Mouse (Mus musculus) liver, postnatal 0 days (tissue): ENCODE measurements around the gene Elmo1. TPM values are rescaled to one million over a fixed set of nuclear protein-coding genes. Genes with fewer than 3 reads are reported as not detected.

Experiments
- ATAC-seq: fragments of 200-750 bp; cut with Nextera tagmentation; 2 replicates; pipeline ENCODE4 v1.8.0; 2017; ENCODE audit warnings: mild to moderate bottlenecking, moderate library complexity
- DNase-seq: peaks from one replicate; pipeline ENCODE4 v3.0.0-alpha.2; 2016
- H3K27ac ChIP-seq: fragments of 300-500 bp; sonication (generic); 2 replicates; pipeline ENCODE4 v1.5.1; 2014; ENCODE audit warnings: antibody characterized with exemption, moderate library complexity, mild to moderate bottlenecking, low read depth
- H3K27me3 ChIP-seq: fragments of 300-500 bp; sonication (generic); 2 replicates; pipeline ENCODE4 v1.6.1; 2014; ENCODE audit warnings: low read length, control low read depth, mixed read lengths; ENCODE audit not compliant: insufficient read depth
- H3K36me3 ChIP-seq: fragments of 300-500 bp; sonication (generic); replicated peaks from 2 replicates; pipeline ENCODE4 v1.6.1; 2014; ENCODE audit warnings: mild to moderate bottlenecking, control low read depth, low read length, moderate library complexity, mixed read lengths; ENCODE audit not compliant: insufficient read depth
- H3K4me1 ChIP-seq: fragments of 300-500 bp; sonication (generic); 2 replicates; pipeline ENCODE4 v1.6.1; 2014; ENCODE audit warnings: antibody characterized with exemption, mild to moderate bottlenecking, control low read depth; ENCODE audit not compliant: insufficient read depth
- H3K4me2 ChIP-seq: fragments of 300-500 bp; sonication (generic); 2 replicates; pipeline ENCODE4 v1.6.1; 2014; ENCODE audit warnings: low read depth, mild to moderate bottlenecking, low read length, moderate library complexity, mixed read lengths
- H3K4me3 ChIP-seq: fragments of 300-500 bp; sonication (generic); 2 replicates; pipeline ENCODE4 v1.5.1; 2014; ENCODE audit warnings: low read depth, low read length
- H3K9ac ChIP-seq: fragments of 300-500 bp; sonication (generic); replicated peaks from 2 replicates; pipeline ENCODE4 v1.6.1; 2014; ENCODE audit warnings: mild to moderate bottlenecking, moderate library complexity
- H3K9me3 ChIP-seq: fragments of 300-500 bp; sonication (generic); 2 replicates; pipeline ENCODE4 v1.6.1; 2016; ENCODE audit warnings: mild to moderate bottlenecking, control low read depth, low read length, mixed read lengths
- CTCF ChIP-seq: sonication (generic); IDR thresholded peaks from 2 replicates; pipeline ENCODE4 v1.5.1; 2016; ENCODE audit warnings: antibody characterized with exemption, low read depth
- EP300 ChIP-seq: IDR thresholded peaks from 2 replicates; pipeline ENCODE4 v1.6.1; 2016; ENCODE audit warnings: antibody characterized with exemption, low read depth, mild to moderate bottlenecking
- WGBS: fragments of 180-500 bp; shearing (Covaris S2); extraction: QIAGEN DNeasy Blood & Tissue Kit; methylation state at CpG from one replicate; pipeline ENCODE4 v1.1.7; 2014; ENCODE audit not compliant: insufficient replicate concordance; 5-methylcytosine and 5-hydroxymethylcytosine counted together
- polyA plus RNA-seq: library from polyadenylated mRNA; unstranded; fragments of >200 nt; fragmentation: Nextera tagmentation; extraction: Ambion mirVana; gene quantifications from 2 replicates; pipeline ENCODE4 v1.2.1, GENCODE M21; 2015

Elmo1 gene
- polyA plus RNA-seq, 1 experiment from 2014 or later, result 3.1 TPM

- WGBS, result 62% methylated on average over 4 of the region's 4 CpGs
- no peak overlapping the region for H3K27ac ChIP-seq
- DNase-seq, result no peak
Measured at GRCm38 (mm10) chr13:20433221-20433858, 342.9 kb downstream of the Elmo1 start.

GRCm38 (mm10) chr13:20434071-20434470, 343.7 kb downstream of the Elmo1 start:
- no peak overlapping the region for H3K4me3 ChIP-seq
- no peak overlapping the region for H3K9ac ChIP-seq
- 70% methylated on average over 4 of the region's 4 CpGs for WGBS
- no peak overlapping the region for H3K4me2 ChIP-seq
- TF ChIP-seq EP300 (no peak), CTCF (0 out of 2 replicates have a peak, but pooled peaks have one; percentile 12)
- no peaks in the 10 kb centered on the region for H3K36me3 ChIP-seq
- DNase-seq (no peak), ATAC-seq (no peak)
- no peaks in the 10 kb centered on the region for H3K9me3 ChIP-seq
- no peaks in the 10 kb centered on the region for H3K27me3 ChIP-seq
- H3K4me1 ChIP-seq, result no peaks in the 10 kb centered on the region
- no peak overlapping the region for H3K27ac ChIP-seq

More at GRCm38 (mm10) chr13:20433221-20433858, 342.9 kb downstream of the Elmo1 start:
- Histone ChIP-seq H3K4me2 (no peak overlapping the region), H3K4me3 (no peak overlapping the region), H3K4me1 (no peaks in the 10 kb centered on the region), H3K9me3 (no peaks in the 10 kb centered on the region), H3K9ac (no peak overlapping the region), H3K27me3 (no peaks in the 10 kb centered on the region), H3K36me3 (no peaks in the 10 kb centered on the region)
- peak; percentile 70 for ATAC-seq
- no peak for TF ChIP-seq EP300
- TF ChIP-seq CTCF, result no peak

- DNase-seq (no peak), ATAC-seq (no peak)
- H3K9ac ChIP-seq, result no peak overlapping the region
- H3K27ac ChIP-seq, result no peak overlapping the region
- H3K9me3 ChIP-seq, result no peaks in the 10 kb centered on the region
- no peak overlapping the region for H3K4me3 ChIP-seq
- H3K4me2 ChIP-seq, result no peak overlapping the region
- no peaks in the 10 kb centered on the region for H3K36me3 ChIP-seq
- no peaks in the 10 kb centered on the region for H3K4me1 ChIP-seq
- H3K27me3 ChIP-seq, result no peaks in the 10 kb centered on the region
- WGBS, result 70% methylated on average over 1 of the region's 1 CpGs
- TF ChIP-seq EP300 (no peak), CTCF (no peak)
Measured at GRCm38 (mm10) chr13:20439488-20439887, 349.1 kb downstream of the Elmo1 start.

GRCm38 (mm10) chr13:20450831-20451353, 360.5 kb downstream of the Elmo1 start:
- Histone ChIP-seq H3K9ac (no peak overlapping the region), H3K36me3 (0 out of 2 replicates have a peak, but pooled peaks cover 5% of the 10 kb centered on the region), H3K4me3 (no peak overlapping the region), H3K4me2 (no peak overlapping the region), H3K27ac (no peak overlapping the region), H3K4me1 (no peaks in the 10 kb centered on the region), H3K9me3 (no peaks in the 10 kb centered on the region), H3K27me3 (no peaks in the 10 kb centered on the region)
- no peak for ATAC-seq
- WGBS, result 80% methylated on average over 7 of the region's 7 CpGs
- DNase-seq, result no peak
- TF ChIP-seq EP300 (no peak), CTCF (no peak)

- H3K27ac ChIP-seq, result no peak overlapping the region
- no peaks in the 10 kb centered on the region for H3K9me3 ChIP-seq
- 71% methylated on average over 1 of the region's 1 CpGs for WGBS
- no peaks in the 10 kb centered on the region for H3K4me1 ChIP-seq
- TF ChIP-seq EP300 (no peak), CTCF (no peak)
- ATAC-seq (no peak), DNase-seq (no peak)
- H3K9ac ChIP-seq, result no peak overlapping the region
- H3K4me2 ChIP-seq, result no peak overlapping the region
- H3K27me3 ChIP-seq, result no peaks in the 10 kb centered on the region
- H3K36me3 ChIP-seq, result 0 out of 2 replicates have a peak, but pooled peaks cover 5% of the 10 kb centered on the region
- no peak overlapping the region for H3K4me3 ChIP-seq
Measured at GRCm38 (mm10) chr13:20454357-20454756, 364.0 kb downstream of the Elmo1 start.

GRCm38 (mm10) chr13:20460096-20460495, 369.7 kb downstream of the Elmo1 start:
- Histone ChIP-seq H3K9me3 (no peaks in the 10 kb centered on the region), H3K4me3 (no peak overlapping the region), H3K36me3 (no peaks in the 10 kb centered on the region), H3K27ac (no peak overlapping the region), H3K4me2 (no peak overlapping the region), H3K27me3 (no peaks in the 10 kb centered on the region), H3K4me1 (no peaks in the 10 kb centered on the region), H3K9ac (no peak overlapping the region)
- no peak for ATAC-seq
- 84% methylated on average over 6 of the region's 6 CpGs for WGBS
- no peak for DNase-seq
- TF ChIP-seq EP300 (no peak), CTCF (no peak)
